Mouse (Mus musculus) right cerebral cortex, postnatal 4 days (tissue): ENCODE data around the gene Aqp9.
A peak's percentile ranks its signal among the peaks of the same experiment; 100 is the strongest.
"Not testable (repeated sequence)": the region's sequence is repeated elsewhere in the genome, so short reads cannot be mapped to it uniquely, and the experiment has no call there.

Experiments used
- DNase-seq: peaks from one replicate; pipeline ENCODE4 v3.0.0-alpha.2; 2022

Aqp9 gene

DNA sequence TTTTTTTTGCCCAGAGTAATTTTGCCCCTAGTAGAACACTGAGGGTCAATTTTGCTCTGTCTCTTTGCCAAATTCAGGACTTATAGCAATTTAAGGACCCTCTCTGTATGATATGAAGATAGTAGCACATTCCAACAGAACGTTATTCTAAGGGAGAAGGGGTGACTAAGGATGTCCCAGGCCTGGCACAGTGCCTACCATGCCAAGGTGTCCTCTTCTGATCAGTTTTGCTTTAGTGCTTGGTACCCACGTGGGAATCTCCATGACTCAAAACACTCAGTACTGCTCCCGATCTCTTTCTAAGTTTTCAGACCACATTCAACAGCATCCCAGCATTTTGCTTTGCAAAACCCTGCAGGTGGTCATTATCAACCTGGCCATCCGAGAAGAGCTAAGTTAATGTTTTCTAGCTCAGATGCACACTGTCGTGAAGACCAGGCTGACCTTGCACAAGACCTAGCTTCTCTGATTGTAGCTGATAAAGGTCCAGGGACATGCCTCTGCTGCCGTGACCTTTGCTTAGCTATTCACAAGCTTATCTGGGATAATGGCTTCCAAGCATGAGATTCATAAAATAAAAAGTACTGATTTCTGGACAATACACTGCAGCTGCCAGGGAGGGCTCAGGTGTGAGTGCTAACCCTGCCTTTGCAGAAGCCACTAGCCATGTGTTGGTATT is 31.1 kb downstream of the Aqp9 start:
- DNase-seq: no peak

GRCm38 (mm10) chr9:71135073-71135472 is 33.4 kb downstream of the Aqp9 start:
- DNase-seq: no peak

DNA sequence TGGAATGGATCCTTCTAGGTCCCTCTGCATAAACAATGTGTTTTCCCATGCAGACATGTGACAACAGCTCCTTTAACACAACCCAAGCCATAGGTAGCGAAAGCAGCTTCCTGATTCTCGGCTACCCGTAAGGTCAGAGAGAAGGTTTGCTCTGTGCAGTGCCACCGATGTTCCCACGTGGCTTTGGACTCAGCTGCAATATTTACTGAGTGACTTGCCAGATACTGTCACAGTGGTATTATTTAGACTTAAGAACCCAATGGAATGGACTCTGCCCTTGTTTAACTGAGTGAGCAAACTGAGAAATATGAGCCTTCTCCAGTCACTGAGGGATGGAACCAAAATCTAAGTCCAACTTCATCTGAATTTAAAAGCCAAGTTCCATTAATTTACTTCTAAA is 35.3 kb downstream of the Aqp9 start:
- no peak for DNase-seq

GRCm38 (mm10) chr9:71131822-71132221 is 36.7 kb downstream of the Aqp9 start:
- DNase-seq: no peak

- DNase-seq: peak; percentile 45
Observed at GRCm38 (mm10) chr9:71128911-71129310, 39.6 kb downstream of the Aqp9 start.

DNA sequence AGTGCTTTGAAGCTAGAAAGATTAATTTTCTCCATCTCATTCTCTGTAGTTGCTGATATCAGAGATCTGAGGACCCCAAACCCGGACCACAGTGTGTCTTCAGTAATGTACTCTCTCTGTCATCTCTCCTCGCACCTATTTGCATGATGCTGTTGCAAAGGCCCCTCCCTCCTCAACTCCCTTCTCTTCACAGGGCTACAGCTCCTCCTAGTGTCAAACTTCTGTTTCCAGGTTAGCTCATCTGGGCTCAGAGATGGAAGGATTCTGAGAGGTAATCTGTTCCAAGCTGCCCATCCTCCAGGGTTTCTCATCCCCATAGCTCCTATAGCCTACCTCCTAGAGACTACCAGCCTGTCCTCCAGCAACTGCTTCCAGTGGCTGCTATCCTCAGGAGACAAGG is 42.3 kb downstream of the Aqp9 start:
- DNase-seq: no peak

DNA sequence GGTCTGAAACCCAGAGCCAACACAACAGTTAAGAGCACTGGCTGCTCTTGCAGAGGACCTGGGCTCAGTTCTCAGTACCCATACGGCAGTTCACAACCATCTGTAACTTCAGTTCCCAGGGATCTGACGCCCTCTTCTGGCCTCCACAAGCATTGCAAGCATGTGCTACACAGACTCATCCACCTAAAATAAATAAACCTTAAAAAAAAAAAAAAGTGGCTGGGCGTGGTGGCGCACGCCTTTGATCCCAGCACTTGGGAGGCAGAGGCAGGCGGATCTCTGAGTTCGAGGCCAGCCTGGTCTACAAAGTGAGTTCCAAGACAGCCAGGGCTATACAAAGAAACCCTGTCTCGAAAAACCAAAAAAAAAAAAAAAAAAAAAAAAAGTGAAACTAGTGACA is 45.4 kb downstream of the Aqp9 start:
- not testable (repeated sequence) for DNase-seq

DNA sequence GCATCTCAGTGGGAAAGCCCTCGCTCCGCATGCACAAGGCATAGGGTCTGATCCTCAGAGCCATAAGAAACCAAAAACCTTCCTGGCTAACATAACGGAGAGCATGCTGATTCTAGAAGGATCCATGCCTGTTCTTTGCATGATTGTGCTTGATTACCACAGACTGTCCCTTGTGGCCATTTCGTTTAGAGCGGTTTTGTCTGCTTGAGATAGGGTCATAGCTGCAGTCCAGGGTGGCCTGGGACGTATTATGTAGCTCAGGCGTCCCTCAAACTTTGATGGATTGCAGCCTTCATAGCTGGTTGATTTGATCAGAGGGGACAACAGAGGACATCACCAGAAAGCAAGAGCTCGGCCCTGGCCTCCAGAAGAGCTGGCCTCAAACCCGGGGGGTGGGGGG is 47.6 kb downstream of the Aqp9 start:
- no peak for DNase-seq

- no peak for DNase-seq
Observed at GRCm38 (mm10) chr9:71113166-71113565, 55.3 kb downstream of the Aqp9 start.

- DNase-seq: no peak
Observed at GRCm38 (mm10) chr9:71103521-71103920, 65.0 kb downstream of the Aqp9 start.

- DNase-seq: no peak
Observed at GRCm38 (mm10) chr9:71094066-71094465, 74.4 kb downstream of the Aqp9 start.

- DNase-seq: peak; percentile 27
Observed at GRCm38 (mm10) chr9:71092038-71092437, 76.4 kb downstream of the Aqp9 start.

DNA sequence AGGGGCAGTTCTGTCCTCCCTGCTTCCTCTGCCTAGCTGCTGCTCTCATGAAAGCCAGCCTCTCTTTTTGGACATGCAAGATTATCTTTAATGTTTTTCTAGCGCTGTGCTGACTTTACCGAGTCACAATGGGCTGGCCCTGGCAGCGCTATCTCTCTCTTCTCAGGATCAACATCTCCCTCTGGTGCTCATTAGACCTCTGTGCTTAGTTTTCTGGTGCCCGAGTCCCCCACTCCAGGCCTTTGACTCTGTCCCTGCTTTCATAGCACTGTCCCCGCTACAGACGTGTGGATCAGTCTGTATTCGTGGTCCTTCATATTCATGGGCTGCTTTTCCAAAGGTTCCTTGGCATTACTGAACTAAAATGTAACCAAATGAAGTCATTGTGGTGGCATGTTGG is 89.3 kb downstream of the Aqp9 start:
- no peak for DNase-seq

DNA sequence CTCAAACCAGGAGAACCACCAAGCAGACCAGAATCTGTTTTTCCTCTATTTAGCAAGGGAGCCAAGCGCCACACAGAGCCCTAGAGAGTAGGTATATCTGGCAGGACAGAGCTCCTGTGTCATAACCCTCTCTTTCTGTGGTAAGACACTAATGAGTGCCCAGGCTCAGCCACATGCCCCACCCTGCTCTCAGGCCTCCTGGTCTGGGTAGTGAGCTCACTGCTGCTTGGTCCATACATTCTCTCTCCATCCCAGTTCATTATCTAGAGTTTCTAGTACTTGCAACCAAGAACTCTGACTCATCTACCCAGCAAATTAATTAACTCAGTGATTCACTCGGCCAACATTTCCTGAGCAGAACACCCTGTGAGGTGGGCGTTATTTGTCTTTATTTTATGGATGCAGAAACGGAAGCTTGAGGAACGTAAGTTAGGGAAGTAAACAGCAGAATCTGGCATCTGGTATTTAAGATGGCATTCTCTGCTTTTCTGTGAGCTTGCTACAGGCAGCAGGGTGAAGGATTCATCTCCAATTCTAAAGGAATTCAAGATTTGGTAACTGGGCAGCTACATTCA is 91.1 kb downstream of the Aqp9 start:
- no peak for DNase-seq

DNA sequence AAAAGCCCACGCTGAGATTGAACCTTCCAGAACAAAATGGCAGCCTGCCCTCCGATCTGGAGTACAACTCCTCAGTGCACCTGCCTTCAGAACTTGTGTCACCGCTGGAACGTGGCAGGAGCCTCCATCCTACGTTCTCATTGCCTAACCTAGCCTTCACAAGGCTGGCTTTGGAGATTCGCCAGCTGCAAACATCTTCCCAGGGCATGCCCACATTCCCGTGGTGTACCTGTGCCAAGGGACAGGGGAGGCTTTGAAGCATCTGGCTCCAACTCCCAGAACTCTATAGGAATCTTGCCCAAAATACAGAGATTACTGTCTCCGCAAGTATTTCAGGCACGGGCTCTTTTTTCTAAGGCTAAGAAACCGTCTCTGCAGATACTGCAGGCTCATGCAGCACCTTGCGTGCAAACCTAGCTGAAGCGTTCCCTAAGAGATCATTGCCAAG is 92.3 kb downstream of the Aqp9 start:
- DNase-seq: no peak

- peak; percentile 61 for DNase-seq
Observed at GRCm38 (mm10) chr9:71073831-71074230, 94.7 kb downstream of the Aqp9 start.

DNA sequence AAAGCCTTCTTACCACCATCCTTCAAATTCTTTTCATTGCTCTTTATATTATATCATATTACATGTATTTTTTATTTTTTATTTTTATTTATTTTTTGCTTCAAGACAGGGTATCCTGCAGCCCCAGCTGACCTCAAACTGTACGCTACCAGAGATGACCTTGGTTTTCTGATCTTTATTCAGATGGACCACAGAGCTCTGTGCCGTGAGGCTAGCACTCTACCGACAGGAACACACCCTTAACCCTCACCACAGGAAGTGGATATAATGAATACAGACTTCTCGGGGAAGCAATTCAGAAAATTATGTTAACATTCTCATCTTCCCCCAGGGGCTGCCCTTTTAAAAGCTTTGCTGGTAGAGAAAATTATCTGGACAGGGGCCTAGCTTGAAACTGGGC is 95.4 kb downstream of the Aqp9 start:
- no peak for DNase-seq

DNA sequence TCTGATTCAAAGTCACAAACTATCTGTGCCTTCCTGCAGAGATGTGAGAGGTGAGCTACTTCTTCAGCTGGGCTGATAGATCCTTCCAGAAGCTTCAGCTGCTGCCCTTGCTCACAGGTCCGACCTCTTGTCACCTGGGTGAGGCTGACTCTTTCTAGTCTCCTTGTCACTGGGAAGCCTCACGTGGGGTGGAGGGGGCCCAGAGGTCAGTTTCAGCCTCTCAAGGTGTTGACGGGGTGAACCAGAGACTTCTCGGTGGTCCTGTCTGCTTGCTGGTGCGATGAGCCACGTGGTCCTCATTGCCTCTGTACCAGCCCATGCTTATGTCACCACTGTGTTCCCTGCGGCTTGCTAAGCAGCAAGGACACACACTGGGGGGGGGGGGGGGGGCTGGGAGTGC is 96.0 kb downstream of the Aqp9 start:
- DNase-seq: no peak

GRCm38 (mm10) chr9:71071581-71072330 is 96.7 kb downstream of the Aqp9 start:
- no peak for DNase-seq

- no peak for DNase-seq
Observed at GRCm38 (mm10) chr9:71070628-71071027, 97.9 kb downstream of the Aqp9 start.

GRCm38 (mm10) chr9:71068866-71069390 is 99.6 kb downstream of the Aqp9 start:
- no peak for DNase-seq

- DNase-seq: no peak
Observed at GRCm38 (mm10) chr9:71067156-71067555, 101.3 kb downstream of the Aqp9 start.

GRCm38 (mm10) chr9:71066491-71066890 is 102.0 kb downstream of the Aqp9 start:
- no peak for DNase-seq

- DNase-seq: no peak
Observed at GRCm38 (mm10) chr9:71065343-71065875, 103.1 kb downstream of the Aqp9 start.
